Mouse (Mus musculus): ENCODE measurements around the gene Anapc5. TPM values are rescaled to one million over a fixed set of nuclear protein-coding genes. Genes with fewer than 3 reads are reported as not detected.

Anapc5 gene
- polyA plus RNA-seq, 1 experiment from 2014 or later, result 520 TPM

- Histone ChIP-seq H3K4me2 (ENCODE audit: low read length) (no peak overlapping the region), H3K4me1 (ENCODE audit: control insufficient read depth, insufficient read depth, low read length) (no peaks in the 10 kb centered on the region), H3K9ac (ENCODE audit: low read depth, low read length) (no peak overlapping the region), H3K27me3 (ENCODE audit: control insufficient read depth, insufficient read depth, low read depth, low read length) (no peaks in the 10 kb centered on the region), H3K9me3 (replicated peaks; ENCODE audit: control insufficient read depth, low read length, poor library complexity, severe bottlenecking) (no peaks in the 10 kb centered on the region), H3K36me3 (ENCODE audit: control insufficient read depth, insufficient read depth, low read length) (no peaks in the 10 kb centered on the region), H3K27ac (ENCODE audit: low read length) (no peak overlapping the region), H3K4me3 (ENCODE audit: low read depth, low read length) (no peak overlapping the region)
- 80% methylated on average over 10 of the region's 10 CpGs for WGBS
- ATAC-seq, result no peak
Measured at GRCm38 (mm10) chr5:122832996-122833395, 11.9 kb upstream of the Anapc5 start.

- 88% methylated on average over 10 of the region's 10 CpGs for WGBS
- H3K27ac ChIP-seq (ENCODE audit: low read length), result no peak overlapping the region
- H3K9me3 ChIP-seq (replicated peaks; ENCODE audit: control insufficient read depth, low read length, poor library complexity, severe bottlenecking), result no peaks in the 10 kb centered on the region
- ATAC-seq, result no peak
- no peak overlapping the region for H3K4me2 ChIP-seq (ENCODE audit: low read length)
- no peaks in the 10 kb centered on the region for H3K4me1 ChIP-seq (ENCODE audit: control insufficient read depth, insufficient read depth, low read length)
- H3K4me3 ChIP-seq (ENCODE audit: low read depth, low read length), result no peak overlapping the region
- H3K27me3 ChIP-seq (ENCODE audit: control insufficient read depth, insufficient read depth, low read depth, low read length), result no peaks in the 10 kb centered on the region
- no peaks in the 10 kb centered on the region for H3K36me3 ChIP-seq (ENCODE audit: control insufficient read depth, insufficient read depth, low read length)
- H3K9ac ChIP-seq (ENCODE audit: low read depth, low read length), result no peak overlapping the region
Measured at GRCm38 (mm10) chr5:122832536-122832935, 11.4 kb upstream of the Anapc5 start.

GRCm38 (mm10) chr5:122825099-122825498, 4.0 kb upstream of the Anapc5 start:
- Histone ChIP-seq H3K27me3 (ENCODE audit: control insufficient read depth, insufficient read depth, low read depth, low read length) (no peaks in the 10 kb centered on the region), H3K9ac (ENCODE audit: low read depth, low read length) (no peak overlapping the region), H3K9me3 (replicated peaks; ENCODE audit: control insufficient read depth, low read length, poor library complexity, severe bottlenecking) (no peaks in the 10 kb centered on the region), H3K4me3 (ENCODE audit: low read depth, low read length) (no peak overlapping the region), H3K36me3 (ENCODE audit: control insufficient read depth, insufficient read depth, low read length) (no peaks in the 10 kb centered on the region), H3K4me2 (ENCODE audit: low read length) (no peak overlapping the region), H3K4me1 (ENCODE audit: control insufficient read depth, insufficient read depth, low read length) (peaks cover 3% of the 10 kb centered on the region), H3K27ac (ENCODE audit: low read length) (no peak overlapping the region)
- WGBS, result 87% methylated on average over 8 of the region's 8 CpGs
- no peak for ATAC-seq

GRCm38 (mm10) chr5:122824450-122824849, 3.3 kb upstream of the Anapc5 start:
- H3K27me3 ChIP-seq (ENCODE audit: control insufficient read depth, insufficient read depth, low read depth, low read length), result no peaks in the 10 kb centered on the region
- H3K36me3 ChIP-seq (ENCODE audit: control insufficient read depth, insufficient read depth, low read length), result peaks cover under 1% of the 10 kb centered on the region; the same call in 1 of the 2 replicates
- H3K9ac ChIP-seq (ENCODE audit: low read depth, low read length), result no peak overlapping the region
- ATAC-seq, result no peak
- H3K4me2 ChIP-seq (ENCODE audit: low read length), result no peak overlapping the region
- peaks cover 10% of the 10 kb centered on the region for H3K4me1 ChIP-seq (ENCODE audit: control insufficient read depth, insufficient read depth, low read length)
- no peak overlapping the region for H3K4me3 ChIP-seq (ENCODE audit: low read depth, low read length)
- WGBS, result 74% methylated on average over 6 of the region's 6 CpGs
- H3K9me3 ChIP-seq (replicated peaks; ENCODE audit: control insufficient read depth, low read length, poor library complexity, severe bottlenecking), result no peaks in the 10 kb centered on the region
- no peak overlapping the region for H3K27ac ChIP-seq (ENCODE audit: low read length)

GRCm38 (mm10) chr5:122823976-122824375, 2.8 kb upstream of the Anapc5 start:
- H3K4me3 ChIP-seq (ENCODE audit: low read depth, low read length), result no peak overlapping the region
- H3K27ac ChIP-seq (ENCODE audit: low read length), result no peak overlapping the region
- peaks cover 14% of the 10 kb centered on the region for H3K4me1 ChIP-seq (ENCODE audit: control insufficient read depth, insufficient read depth, low read length)
- ATAC-seq, result no peak
- 65% methylated on average over 1 of the region's 1 CpGs for WGBS
- H3K9me3 ChIP-seq (replicated peaks; ENCODE audit: control insufficient read depth, low read length, poor library complexity, severe bottlenecking), result no peaks in the 10 kb centered on the region
- no peaks in the 10 kb centered on the region for H3K27me3 ChIP-seq (ENCODE audit: control insufficient read depth, insufficient read depth, low read depth, low read length)
- no peak overlapping the region for H3K4me2 ChIP-seq (ENCODE audit: low read length)
- no peak overlapping the region for H3K9ac ChIP-seq (ENCODE audit: low read depth, low read length)
- peaks cover 4% of the 10 kb centered on the region; the same call in 1 of the 2 replicates for H3K36me3 ChIP-seq (ENCODE audit: control insufficient read depth, insufficient read depth, low read length)

- H3K4me2 ChIP-seq (ENCODE audit: low read length), result no peak overlapping the region
- peaks cover 14% of the 10 kb centered on the region for H3K36me3 ChIP-seq (ENCODE audit: control insufficient read depth, insufficient read depth, low read length)
- H3K27ac ChIP-seq (ENCODE audit: low read length), result no peak overlapping the region
- H3K27me3 ChIP-seq (ENCODE audit: control insufficient read depth, insufficient read depth, low read depth, low read length), result no peaks in the 10 kb centered on the region
- WGBS, result 95% methylated on average over 4 of the region's 4 CpGs
- H3K4me3 ChIP-seq (ENCODE audit: low read depth, low read length), result no peak overlapping the region
- H3K4me1 ChIP-seq (ENCODE audit: control insufficient read depth, insufficient read depth, low read length), result peaks cover 14% of the 10 kb centered on the region
- ATAC-seq, result no peak
- H3K9me3 ChIP-seq (replicated peaks; ENCODE audit: control insufficient read depth, low read length, poor library complexity, severe bottlenecking), result no peaks in the 10 kb centered on the region
- no peak overlapping the region for H3K9ac ChIP-seq (ENCODE audit: low read depth, low read length)
Measured at GRCm38 (mm10) chr5:122822441-122822840, 1.3 kb upstream of the Anapc5 start.

GRCm38 (mm10) chr5:122821524-122821885, 366 bp upstream of the Anapc5 start:
- peak overlapping the region; percentile 60 for H3K9ac ChIP-seq (ENCODE audit: low read depth, low read length)
- H3K4me1 ChIP-seq (ENCODE audit: control insufficient read depth, insufficient read depth, low read length), result peaks cover 14% of the 10 kb centered on the region
- H3K9me3 ChIP-seq (replicated peaks; ENCODE audit: control insufficient read depth, low read length, poor library complexity, severe bottlenecking), result no peaks in the 10 kb centered on the region
- H3K27ac ChIP-seq (ENCODE audit: low read length), result peak overlapping the region; percentile 96
- H3K36me3 ChIP-seq (ENCODE audit: control insufficient read depth, insufficient read depth, low read length), result peaks cover 16% of the 10 kb centered on the region
- 0% methylated on average over 10 of the region's 10 CpGs for WGBS
- peak; percentile 69 for ATAC-seq
- H3K27me3 ChIP-seq (ENCODE audit: control insufficient read depth, insufficient read depth, low read depth, low read length), result no peaks in the 10 kb centered on the region
- peak overlapping the region; percentile 44 for H3K4me2 ChIP-seq (ENCODE audit: low read length)
- peak overlapping the region; percentile 88 for H3K4me3 ChIP-seq (ENCODE audit: low read depth, low read length)

- no peak overlapping the region for H3K4me3 ChIP-seq (ENCODE audit: low read depth, low read length)
- ATAC-seq, result no peak
- no peaks in the 10 kb centered on the region for H3K9me3 ChIP-seq (replicated peaks; ENCODE audit: control insufficient read depth, low read length, poor library complexity, severe bottlenecking)
- H3K4me1 ChIP-seq (ENCODE audit: control insufficient read depth, insufficient read depth, low read length), result no peaks in the 10 kb centered on the region
- WGBS, result 87% methylated on average over 3 of the region's 3 CpGs
- peaks cover 35% of the 10 kb centered on the region for H3K36me3 ChIP-seq (ENCODE audit: control insufficient read depth, insufficient read depth, low read length)
- H3K27me3 ChIP-seq (ENCODE audit: control insufficient read depth, insufficient read depth, low read depth, low read length), result no peaks in the 10 kb centered on the region
- no peak overlapping the region for H3K9ac ChIP-seq (ENCODE audit: low read depth, low read length)
- no peak overlapping the region for H3K4me2 ChIP-seq (ENCODE audit: low read length)
- no peak overlapping the region for H3K27ac ChIP-seq (ENCODE audit: low read length)
Measured at GRCm38 (mm10) chr5:122812699-122813098, 8.4 kb downstream of the Anapc5 start.

GRCm38 (mm10) chr5:122811364-122812079, 9.6 kb downstream of the Anapc5 start:
- Histone ChIP-seq H3K4me1 (ENCODE audit: control insufficient read depth, insufficient read depth, low read length) (no peaks in the 10 kb centered on the region), H3K4me2 (ENCODE audit: low read length) (no peak overlapping the region), H3K27me3 (ENCODE audit: control insufficient read depth, insufficient read depth, low read depth, low read length) (no peaks in the 10 kb centered on the region), H3K9me3 (replicated peaks; ENCODE audit: control insufficient read depth, low read length, poor library complexity, severe bottlenecking) (no peaks in the 10 kb centered on the region), H3K4me3 (ENCODE audit: low read depth, low read length) (no peak overlapping the region), H3K9ac (ENCODE audit: low read depth, low read length) (no peak overlapping the region), H3K27ac (ENCODE audit: low read length) (no peak overlapping the region), H3K36me3 (ENCODE audit: control insufficient read depth, insufficient read depth, low read length) (peaks cover 40% of the 10 kb centered on the region)
- 91% methylated on average over 9 of the region's 9 CpGs for WGBS
- ATAC-seq, result no peak
